Mouse (Mus musculus) gastrocnemius, postnatal 4 days (tissue): Measurements from ENCODE around the gene Erc2. TPM values are rescaled to one million over a fixed set of nuclear protein-coding genes. Genes with fewer than 3 reads are reported as not detected.
A peak's percentile ranks its signal among the peaks of the same experiment; 100 is the strongest.

Experiments used
- DNase-seq, 2 experiments: peaks; one replicate each; pipeline ENCODE4 v3.0.0; 2021 to 2022; ENCODE audit warnings: low spot score in 2 of 2, mixed read lengths in 2 of 2
- total RNA-seq, 2 experiments: library from RNA; stranded (reverse); gene quantifications; 2 replicates each; pipeline ENCODE4 v1.2.3; 2021

Erc2 gene
- total RNA-seq, 2 experiments from 2014 or later: 3.2 to 3.3 TPM

DNA sequence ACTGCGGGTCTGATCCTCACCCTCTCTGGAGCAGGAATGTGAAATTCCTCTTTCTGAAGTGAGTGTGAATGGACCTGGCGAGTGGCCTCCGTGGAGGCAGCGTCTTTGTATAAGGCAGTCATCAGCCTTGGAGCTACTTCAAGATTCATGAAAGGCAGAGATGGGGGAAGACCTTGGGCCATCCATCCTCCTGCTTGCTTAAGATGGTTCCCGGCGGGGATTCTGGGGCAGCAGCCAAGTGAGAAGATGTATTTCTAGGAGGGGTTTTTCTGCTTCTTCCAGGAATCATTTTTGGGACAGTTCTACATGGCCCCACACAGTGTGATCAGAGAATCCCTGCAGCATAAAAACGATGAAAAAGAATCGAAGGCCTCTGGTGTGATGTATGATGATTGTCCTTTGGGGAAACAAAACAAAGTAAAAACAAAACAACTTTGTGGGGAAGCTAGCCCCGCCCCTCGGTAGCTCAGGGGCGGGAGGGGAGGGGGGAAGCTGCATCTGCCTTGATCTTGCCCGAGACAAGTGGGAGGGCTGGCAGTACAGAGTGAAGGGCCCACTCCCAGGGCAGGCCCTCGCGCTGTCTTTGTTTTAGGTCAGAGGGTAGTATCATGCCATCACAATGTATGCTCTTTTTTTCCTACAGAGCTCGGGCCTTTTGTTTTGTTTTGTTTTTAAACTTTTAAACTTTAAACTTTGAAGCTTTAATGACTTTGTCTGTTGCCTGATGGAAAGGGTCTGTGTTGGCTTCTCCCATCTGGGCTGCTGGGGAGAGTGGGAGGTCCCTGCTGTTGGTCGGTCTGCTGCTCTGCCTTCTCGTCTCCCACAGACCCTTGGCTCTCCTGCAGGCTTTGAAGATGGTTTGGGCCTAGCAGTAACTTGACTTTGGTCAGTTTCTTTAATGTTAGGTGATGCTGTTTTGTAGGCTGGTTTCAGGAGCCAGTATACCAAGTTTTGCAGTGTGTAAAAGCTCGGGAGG is 435.9 kb downstream of the Erc2 start:
- DNase-seq: peak; percentile 33 to 79

DNA sequence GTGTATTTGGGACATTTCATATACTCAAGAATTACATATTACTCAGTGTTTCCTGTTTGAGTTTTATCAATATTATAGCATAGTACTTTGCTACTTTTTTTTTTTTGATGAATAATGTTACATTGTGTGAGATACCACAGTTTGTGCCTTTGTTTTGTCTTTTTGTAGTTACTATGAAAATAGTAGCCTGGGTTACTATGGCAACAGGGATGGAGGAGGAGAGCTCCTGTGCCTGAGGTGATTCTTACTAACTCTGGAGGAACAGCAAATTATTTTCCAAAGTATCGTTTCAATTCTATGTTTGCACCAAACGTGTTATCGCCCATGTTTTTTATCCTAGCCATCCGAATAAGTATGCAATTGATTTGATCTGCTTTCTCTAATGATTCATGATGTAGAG is 438.7 kb downstream of the Erc2 start:
- DNase-seq: no peak

DNA sequence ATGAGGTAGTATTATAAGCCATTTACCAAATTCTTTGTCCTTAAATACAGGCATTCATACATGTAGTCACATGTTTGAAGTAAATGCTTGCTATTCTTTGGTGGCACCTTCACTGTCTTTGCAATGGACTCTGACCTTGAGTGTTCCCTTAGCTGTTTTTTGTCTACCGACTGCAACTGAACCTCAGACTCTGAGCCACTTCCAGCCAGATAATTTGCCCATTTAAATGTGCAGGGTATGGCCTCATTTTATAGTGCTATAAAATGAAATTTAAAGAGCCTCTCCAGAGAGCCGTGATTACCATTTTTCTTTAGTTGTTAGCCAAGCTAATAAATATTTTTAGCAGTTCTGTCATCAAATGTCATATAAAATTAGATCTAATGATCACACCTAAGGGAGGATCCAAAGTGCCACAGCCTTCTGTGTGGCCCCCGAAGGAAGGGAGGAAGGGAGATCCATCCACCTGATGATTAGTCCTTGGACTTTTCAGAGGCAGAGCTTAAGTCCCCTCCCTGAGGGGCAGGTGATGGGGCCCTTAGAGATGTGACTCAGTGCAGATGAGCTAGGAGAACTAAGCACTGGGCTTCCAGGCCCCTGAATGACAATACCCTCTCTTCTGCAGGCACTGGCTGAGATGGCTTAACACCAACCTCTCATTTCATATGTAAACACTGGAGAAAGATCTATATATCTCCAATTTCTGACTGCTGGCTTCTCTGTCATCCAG is 439.6 kb downstream of the Erc2 start:
- DNase-seq: no peak

DNA sequence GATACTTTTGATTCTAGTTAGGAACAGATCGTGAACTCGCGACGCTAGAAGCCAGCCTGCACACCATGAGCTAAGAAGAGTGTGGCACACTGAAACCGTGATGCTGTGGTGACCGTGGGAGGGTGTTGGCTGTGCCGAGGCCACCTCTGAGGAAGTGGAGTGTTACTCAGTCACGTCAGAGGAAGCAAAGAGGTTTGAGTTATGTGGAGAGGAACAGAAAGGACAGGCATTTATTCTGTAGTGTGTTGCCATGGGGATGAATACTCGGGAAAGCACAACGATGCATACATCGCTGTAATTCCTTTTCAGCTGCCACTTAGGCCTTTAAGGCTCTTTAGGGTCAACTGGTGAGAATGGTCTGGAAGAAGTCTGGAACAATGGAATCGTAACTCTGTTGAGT is 445.8 kb downstream of the Erc2 start:
- DNase-seq: no peak

GRCm38 (mm10) chr14:28069826-28070225 is 447.6 kb downstream of the Erc2 start:
- DNase-seq: no peak

DNA sequence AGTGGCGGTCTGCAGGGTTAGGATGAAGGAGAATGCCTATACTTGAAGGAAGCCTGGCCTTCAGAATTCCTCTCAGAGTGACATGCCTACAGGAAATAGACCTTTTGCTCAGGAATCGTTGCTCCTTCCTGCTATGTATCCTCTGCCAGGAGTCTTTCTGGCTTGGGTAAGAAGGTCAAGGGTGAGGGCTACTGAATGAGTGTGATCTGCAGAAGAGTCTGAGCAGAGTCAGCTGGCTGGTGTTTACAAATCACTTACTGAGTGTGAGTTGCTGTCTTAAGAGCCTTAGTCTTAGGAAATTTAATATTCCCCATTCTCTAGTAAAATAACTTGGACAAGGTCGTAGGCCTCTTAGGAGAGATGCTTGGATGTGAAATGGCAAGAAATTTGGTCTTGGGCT is 450.3 kb downstream of the Erc2 start:
- no peak for DNase-seq

DNA sequence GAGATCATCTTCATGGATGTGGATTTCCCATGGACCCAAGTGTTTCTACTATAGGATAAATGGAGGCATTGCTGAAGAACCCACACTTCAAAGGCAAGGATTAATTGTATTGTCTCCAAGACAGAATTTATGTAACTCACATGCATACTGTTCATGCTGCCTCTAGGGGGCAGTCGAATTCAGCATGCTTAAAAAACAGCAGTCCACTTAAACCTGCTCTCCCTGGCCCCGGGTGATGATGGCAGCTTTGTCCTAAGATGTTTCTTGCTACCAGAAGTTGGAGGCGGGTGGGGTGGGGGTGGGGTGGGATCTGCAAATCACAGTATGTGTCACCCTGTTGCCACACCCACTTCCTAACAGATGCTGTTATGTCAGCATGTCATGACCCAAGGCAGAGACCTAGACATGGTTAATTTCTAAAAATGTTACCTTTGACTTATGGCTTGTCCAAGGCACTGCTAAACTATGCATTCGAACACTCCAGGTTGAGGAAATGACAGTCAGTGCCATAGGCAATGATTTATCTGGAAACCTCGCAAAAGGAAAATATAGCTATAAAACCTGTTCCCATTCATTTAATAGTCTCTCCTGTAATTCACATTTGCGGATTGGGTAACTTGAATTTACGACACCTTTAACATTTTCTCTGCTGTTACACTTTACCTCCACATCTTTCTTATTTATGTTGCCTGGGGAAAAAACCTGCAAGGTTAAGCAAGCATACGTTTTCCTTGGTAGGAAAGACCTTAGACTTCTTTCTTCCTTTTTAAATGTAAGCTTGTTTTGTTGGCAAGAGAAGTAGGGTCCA is 467.6 kb downstream of the Erc2 start:
- DNase-seq: peak in 1 of 2 experiments; percentile 10

DNA sequence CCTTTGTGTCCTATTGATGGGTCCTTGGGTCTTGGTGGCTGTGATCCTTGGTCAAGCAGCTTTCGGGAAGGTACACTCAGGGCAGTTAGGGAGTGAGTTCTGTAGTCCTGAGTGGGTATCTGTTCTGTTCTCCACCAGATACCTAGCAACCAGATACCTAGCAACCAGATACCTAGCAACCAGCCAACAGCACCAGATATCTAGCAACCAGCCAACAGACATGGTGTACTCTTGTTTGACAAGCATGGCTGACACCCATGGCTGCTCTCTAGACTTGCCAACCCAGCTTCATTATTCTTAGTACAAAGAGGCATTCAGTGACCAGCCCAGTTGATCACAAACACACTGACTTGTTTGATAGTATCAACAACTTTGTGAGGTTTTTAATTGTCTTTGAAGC is 469.1 kb downstream of the Erc2 start:
- DNase-seq: no peak

- DNase-seq: no peak
Observed at GRCm38 (mm10) chr14:28093214-28093613, 471.0 kb downstream of the Erc2 start.

GRCm38 (mm10) chr14:28093913-28094312 is 471.7 kb downstream of the Erc2 start:
- DNase-seq: no peak

DNA sequence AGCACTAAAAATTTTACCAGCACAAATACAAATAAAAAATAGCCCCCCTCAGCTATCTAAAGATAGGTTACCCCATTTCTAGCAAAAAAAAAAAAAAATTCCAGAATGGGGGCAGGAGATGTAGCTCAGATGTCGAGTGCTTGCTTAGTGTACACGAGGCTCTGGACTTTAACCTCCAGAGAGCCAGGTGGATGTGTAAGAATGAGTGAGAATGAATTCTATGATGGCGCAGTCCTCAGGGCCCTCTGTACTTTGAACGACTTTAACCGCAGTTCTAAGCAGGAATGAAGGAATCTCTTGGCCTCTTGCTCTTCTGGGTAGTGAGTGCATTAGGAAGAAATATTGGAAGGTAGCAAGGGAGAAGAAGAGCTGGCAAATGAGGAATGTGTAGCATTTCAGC is 476.9 kb downstream of the Erc2 start:
- no peak for DNase-seq

DNA sequence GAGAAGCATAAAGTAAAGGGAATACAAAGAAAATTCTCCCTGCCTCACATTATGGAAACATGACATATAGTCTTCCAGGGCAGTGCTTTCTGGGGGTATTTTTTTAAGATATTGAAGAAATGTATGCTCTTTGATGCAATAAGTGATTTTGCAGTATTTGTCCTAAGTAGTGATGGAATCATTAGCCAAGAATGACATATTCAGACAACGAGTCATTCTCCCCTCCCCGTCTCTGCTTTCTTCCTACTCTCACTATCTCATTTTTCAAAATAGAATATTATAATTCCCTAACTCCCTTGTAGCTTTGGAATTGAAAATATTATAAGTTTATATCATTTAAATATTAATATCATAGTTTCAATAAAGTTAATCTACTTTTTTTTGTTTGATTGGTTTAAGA is 490.9 kb downstream of the Erc2 start:
- DNase-seq: no peak

- DNase-seq: no peak
Observed at GRCm38 (mm10) chr14:28120851-28121250, 498.6 kb downstream of the Erc2 start.

DNA sequence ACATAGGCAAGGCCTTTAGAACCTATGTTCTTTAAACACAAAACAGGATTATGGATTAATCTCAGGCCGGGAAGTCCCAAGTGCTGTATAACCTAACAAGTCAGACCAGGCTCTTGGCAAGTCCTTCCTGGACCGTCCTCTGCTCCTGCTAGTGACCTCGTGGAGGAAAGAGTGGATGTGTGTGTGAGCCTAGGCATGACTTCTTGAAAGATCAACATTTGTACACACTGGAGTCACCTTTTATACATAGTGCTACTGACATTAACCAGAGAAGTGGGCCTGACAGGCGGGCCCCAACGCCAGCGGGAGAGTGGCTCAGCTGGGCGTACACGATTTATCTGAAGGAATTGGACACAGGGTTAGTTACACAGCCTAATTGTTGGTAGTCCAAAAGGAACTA is 504.6 kb downstream of the Erc2 start:
- DNase-seq: no peak

GRCm38 (mm10) chr14:28128999-28129398 is 506.8 kb downstream of the Erc2 start:
- no peak for DNase-seq

DNA sequence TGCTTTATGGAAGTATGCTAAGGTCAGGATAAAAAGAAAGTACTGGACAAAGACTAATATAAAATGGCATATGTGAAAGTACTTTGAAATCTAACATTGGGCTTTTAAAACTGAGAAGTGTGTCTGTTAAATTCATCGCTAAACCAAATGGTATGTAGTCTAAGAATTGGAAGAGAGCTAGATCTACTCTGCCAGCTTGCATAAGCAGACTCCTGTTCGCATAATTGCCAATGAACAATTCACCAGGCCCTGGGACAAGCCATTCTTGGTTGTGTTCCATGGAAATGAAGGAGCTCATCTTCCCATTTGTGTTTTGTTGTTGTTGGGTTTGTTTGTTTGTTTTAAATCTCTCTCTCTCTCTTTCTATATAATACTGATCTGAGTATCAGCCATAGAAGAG is 521.8 kb downstream of the Erc2 start:
- no peak for DNase-seq

DNA sequence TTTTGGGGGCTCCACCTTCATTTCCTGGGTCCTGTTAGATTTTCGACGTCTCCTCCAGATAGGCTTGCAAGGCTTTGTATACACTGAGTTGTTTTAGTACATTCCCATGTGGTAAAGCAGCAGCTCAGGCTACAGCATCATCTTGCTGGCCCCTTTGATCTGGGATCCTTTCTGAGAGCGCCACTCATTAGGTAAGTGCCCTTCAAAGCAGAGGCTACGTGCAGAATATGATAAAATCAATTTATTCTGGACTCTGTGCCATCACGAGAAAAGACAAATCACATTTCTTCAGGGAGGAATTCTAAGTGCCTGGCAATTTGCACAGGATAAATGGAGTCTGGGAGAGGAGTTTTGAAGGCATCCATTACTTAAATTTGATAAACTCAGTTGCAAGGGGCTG is 525.0 kb downstream of the Erc2 start:
- DNase-seq: no peak

DNA sequence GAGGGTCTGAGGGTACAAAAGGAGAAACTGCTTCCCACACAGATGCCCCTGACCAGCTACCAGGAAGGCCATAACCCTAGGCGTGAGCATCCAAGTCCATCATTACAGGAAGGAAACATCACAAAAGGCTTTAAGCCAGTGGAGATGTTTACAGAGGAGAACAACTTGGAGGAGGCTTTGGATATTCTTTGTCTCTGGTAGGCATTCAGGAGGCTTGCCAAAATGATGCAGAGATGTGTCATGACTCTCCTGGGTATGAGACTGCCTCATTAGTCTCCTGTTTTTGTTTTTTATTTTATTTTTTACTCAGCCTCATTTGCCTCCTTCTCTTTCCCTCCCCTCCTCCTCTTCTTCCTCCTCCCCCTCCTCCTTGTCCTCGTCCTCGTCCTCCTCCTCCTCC is 528.7 kb downstream of the Erc2 start:
- DNase-seq: no peak

DNA sequence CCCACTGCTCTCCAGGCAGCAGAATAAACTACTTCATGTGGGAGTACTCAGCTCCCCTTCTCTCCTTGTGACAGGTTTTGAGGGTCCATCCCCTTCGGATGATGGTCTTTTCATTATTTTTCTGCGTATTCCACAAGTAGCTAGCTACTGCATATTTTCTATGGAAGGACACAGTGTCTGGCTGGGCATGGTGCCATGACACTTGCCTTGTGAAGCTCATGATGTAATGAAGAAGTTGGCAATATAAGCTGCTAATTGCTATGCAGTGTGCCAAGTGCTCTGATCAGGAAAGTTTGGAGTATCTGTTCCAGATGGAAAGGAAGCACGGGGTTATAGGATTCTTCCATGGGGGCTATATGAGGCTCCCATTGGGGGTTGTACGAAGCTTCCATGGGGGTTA is 533.5 kb downstream of the Erc2 start:
- DNase-seq: peak in 1 of 2 experiments; percentile 42

DNA sequence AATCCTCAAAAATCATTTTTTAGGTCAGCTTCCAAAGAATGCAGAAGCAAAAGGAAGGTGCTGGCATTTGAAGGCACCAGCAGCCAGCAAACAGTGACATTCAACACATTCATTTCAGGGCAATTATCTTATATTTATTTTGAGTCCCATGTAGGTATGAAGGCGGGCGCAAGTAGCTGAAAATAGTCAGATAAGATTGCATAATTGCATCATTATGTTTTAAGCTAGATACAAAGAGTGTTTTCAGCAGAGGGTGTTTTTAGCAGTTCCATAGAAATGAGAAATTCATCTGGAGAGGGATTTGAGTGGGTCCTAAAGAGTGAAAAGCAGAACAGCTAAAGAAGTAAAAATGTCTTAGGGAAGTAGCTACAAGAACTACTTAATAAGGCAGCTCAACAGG is 538.6 kb downstream of the Erc2 start:
- no peak for DNase-seq

GRCm38 (mm10) chr14:28164642-28165408 is 542.6 kb downstream of the Erc2 start:
- no peak for DNase-seq
